In genomic region chr3:127019109-127019508, GRCm38 (mm10) we compare ENCODE assay signal across 11 mouse cellular contexts.
DNase-seq lines count a peak whose midpoint lies in the region; ATAC-seq and TF ChIP-seq lines count a peak whose summit lies in the region.
"Had no signal": no experiment of that assay in that cellular context is flagged by ENCODE, and none has a peak within 500 bp of the region (broad histone marks: within the 10 kb centered on the region; RNA-seq: fewer than 3 reads in every experiment).

No protein-coding gene starts in this region.

- peaks cover 18% of the 10 kb centered on the region for H3K36me3 ChIP-seq in hindbrain, postnatal 0 days (ENCODE audit: insufficient read depth, low read length)
- H3K36me3 ChIP-seq in hindbrain, embryonic 13.5 days = peaks cover 64% of the 10 kb centered on the region
- 0 out of 2 replicates have a peak, but pooled peaks cover 6% of the 10 kb centered on the region for H3K36me3 ChIP-seq in embryonic facial prominence, embryonic 10.5 days (replicated peaks)
- H3K36me3 ChIP-seq in heart, embryonic 15.5 days = peaks cover 6% of the 10 kb centered on the region; the same call in 1 of the 2 replicates
- no peaks in the 10 kb centered on the region for H3K36me3 ChIP-seq in limb, embryonic 14.5 days (ENCODE audit: control insufficient read depth, insufficient read depth, low read length)

- no peak for TF ChIP-seq POLR2A in limb, embryonic 14.5 days (IDR thresholded peaks at IDR 0.05; ENCODE audit: borderline replicate concordance, extremely low read depth, insufficient read depth, insufficient read length)

- no peak overlapping the region for H3K4me2 ChIP-seq in hindbrain, postnatal 0 days (ENCODE audit: low read depth, low read length)
- H3K4me2 ChIP-seq in hindbrain, embryonic 13.5 days = no peak overlapping the region
- no peak overlapping the region for H3K4me2 ChIP-seq in heart, embryonic 15.5 days
- H3K4me2 ChIP-seq in limb, embryonic 14.5 days (replicated peaks; ENCODE audit: low read depth, low read length, severe bottlenecking) = no peak overlapping the region

- no peak for ATAC-seq in hindbrain, postnatal 0 days
- no peak for ATAC-seq in hindbrain, embryonic 13.5 days (ENCODE audit: low FRiP score)
- ATAC-seq in heart, embryonic 15.5 days (replicated peaks; ENCODE audit: insufficient number of reproducible peaks, insufficient read depth, low FRiP score, low read depth) = no peak
- ATAC-seq in limb, embryonic 14.5 days (ENCODE audit: low FRiP score, low read depth) = peak; percentile 76
- ATAC-seq in megakaryocyte-erythroid progenitor cell, adult 5-6 weeks (replicated peaks; ENCODE audit: low FRiP score, low TSS enrichment, poor library complexity, severe bottlenecking) = no peak
- no peak for ATAC-seq in erythroblast, adult 5-6 weeks (replicated peaks; ENCODE audit: low FRiP score, poor library complexity, severe bottlenecking)

- 28% methylated on average over 6 of the region's 6 CpGs for WGBS in hindbrain, postnatal 0 days
- 40% methylated on average over 6 of the region's 6 CpGs for WGBS in hindbrain, embryonic 13.5 days
- 45% methylated on average over 6 of the region's 6 CpGs for WGBS in embryonic facial prominence, embryonic 10.5 days
- WGBS in heart, embryonic 15.5 days = 50% methylated on average over 6 of the region's 6 CpGs
- 21% methylated on average over 6 of the region's 6 CpGs for WGBS in limb, embryonic 14.5 days

- no peak overlapping the region for H3K4me3 ChIP-seq in hindbrain, postnatal 0 days (ENCODE audit: low read length)
- H3K4me3 ChIP-seq in hindbrain, embryonic 13.5 days = no peak overlapping the region
- no peak overlapping the region for H3K4me3 ChIP-seq in embryonic facial prominence, embryonic 10.5 days
- H3K4me3 ChIP-seq in heart, embryonic 15.5 days = no peak overlapping the region
- no peak overlapping the region for H3K4me3 ChIP-seq in limb, embryonic 14.5 days (replicated peaks; ENCODE audit: low read length)

- no peak overlapping the region for H3K9ac ChIP-seq in hindbrain, postnatal 0 days (replicated peaks; ENCODE audit: low read length)
- no peak overlapping the region for H3K9ac ChIP-seq in hindbrain, embryonic 13.5 days
- no peak overlapping the region for H3K9ac ChIP-seq in heart, embryonic 15.5 days
- no peak overlapping the region for H3K9ac ChIP-seq in limb, embryonic 14.5 days (ENCODE audit: low read depth, low read length, severe bottlenecking)

- H3K9me3 ChIP-seq in hindbrain, postnatal 0 days (ENCODE audit: low read length) = no peaks in the 10 kb centered on the region
- no peaks in the 10 kb centered on the region for H3K9me3 ChIP-seq in hindbrain, embryonic 13.5 days
- H3K9me3 ChIP-seq in embryonic facial prominence, embryonic 10.5 days = no peaks in the 10 kb centered on the region
- no peaks in the 10 kb centered on the region for H3K9me3 ChIP-seq in heart, embryonic 15.5 days (replicated peaks)
- H3K9me3 ChIP-seq in limb, embryonic 14.5 days (ENCODE audit: control insufficient read depth, low read length) = no peaks in the 10 kb centered on the region

- no peak for DNase-seq in hindbrain, postnatal 0 days (ENCODE audit: low spot score)
- DNase-seq in embryonic facial prominence, embryonic 10.5 days (ENCODE audit: low spot score) = peak; percentile 23
- DNase-seq in limb, embryonic 14.5 days (ENCODE audit: low spot score) = peak; percentile 59
- DNase-seq in frontal cortex, postnatal 25 days (ENCODE audit: low spot score in 2 of 2) = no peak
- DNase-seq: adrenal gland, adult 2 months; cerebellum, adult 11 months; kidney, adult 18-20 months had no signal

- no peak for TF ChIP-seq CTCF in hindbrain, postnatal 0 days (IDR thresholded peaks at IDR 0.05; ENCODE audit: low read depth)

- peak overlapping the region; percentile 51; the same call in 1 of the 2 replicates for H3K27ac ChIP-seq in hindbrain, postnatal 0 days
- H3K27ac ChIP-seq in hindbrain, embryonic 13.5 days = no peak overlapping the region
- H3K27ac ChIP-seq in embryonic facial prominence, embryonic 10.5 days (replicated peaks) = no peak overlapping the region; the same call in 1 of the 2 replicates
- peak overlapping the region; percentile 35; the same call in 1 of the 2 replicates for H3K27ac ChIP-seq in heart, embryonic 15.5 days
- H3K27ac ChIP-seq in limb, embryonic 14.5 days (replicated peaks; ENCODE audit: low read depth, low read length) = peak overlapping the region; percentile 81

- no peaks in the 10 kb centered on the region for H3K4me1 ChIP-seq in hindbrain, postnatal 0 days (ENCODE audit: insufficient read depth, low read length)
- no peaks in the 10 kb centered on the region for H3K4me1 ChIP-seq in hindbrain, embryonic 13.5 days (replicated peaks)
- peaks cover 8% of the 10 kb centered on the region for H3K4me1 ChIP-seq in embryonic facial prominence, embryonic 10.5 days
- no peaks in the 10 kb centered on the region for H3K4me1 ChIP-seq in heart, embryonic 15.5 days (replicated peaks)
- peaks cover 12% of the 10 kb centered on the region for H3K4me1 ChIP-seq in limb, embryonic 14.5 days (ENCODE audit: control insufficient read depth, insufficient read depth, low read length)

- no peaks in the 10 kb centered on the region for H3K27me3 ChIP-seq in hindbrain, postnatal 0 days (ENCODE audit: insufficient read depth, low read length)
- H3K27me3 ChIP-seq in hindbrain, embryonic 13.5 days = no peaks in the 10 kb centered on the region
- no peaks in the 10 kb centered on the region for H3K27me3 ChIP-seq in embryonic facial prominence, embryonic 10.5 days (replicated peaks; ENCODE audit: low read depth, poor library complexity, severe bottlenecking)
- no peaks in the 10 kb centered on the region for H3K27me3 ChIP-seq in heart, embryonic 15.5 days
- H3K27me3 ChIP-seq in limb, embryonic 14.5 days (ENCODE audit: control insufficient read depth, insufficient read depth, low read length) = no peaks in the 10 kb centered on the region

Comparison
In these comparisons a context has a peak if more than half of its experiments do, and no peak if none do; other contexts are left out.
1. H3K27ac ChIP-seq: peak in hindbrain, postnatal 0 days (single experiment), heart, embryonic 15.5 days (single experiment) and limb, embryonic 14.5 days (single experiment); none in hindbrain, embryonic 13.5 days (single experiment) and embryonic facial prominence, embryonic 10.5 days (single experiment).
2. DNase-seq: peak in embryonic facial prominence, embryonic 10.5 days (single experiment) and limb, embryonic 14.5 days (single experiment); none in hindbrain, postnatal 0 days (single experiment) and frontal cortex, postnatal 25 days (0 of 2).